Mouse (Mus musculus) hindbrain, embryonic 10.5 days (tissue): ENCODE measurements around the gene Anxa9. TPM values are rescaled to one million over a fixed set of nuclear protein-coding genes. Genes with fewer than 3 reads are reported as not detected.

Source experiments
- DNase-seq: peaks from one replicate; pipeline ENCODE4 v3.0.0-alpha.2; 2017; ENCODE audit warnings: low spot score
- H3K27ac ChIP-seq: fragments of 300-500 bp; sonication (generic); 2 replicates; pipeline ENCODE4 v1.5.1; 2016; ENCODE audit warnings: mild to moderate bottlenecking, moderate library complexity
- H3K27me3 ChIP-seq: fragments of 300-500 bp; sonication (generic); 2 replicates; pipeline ENCODE4 v1.6.1; 2016; ENCODE audit warnings: mild to moderate bottlenecking; ENCODE audit not compliant: poor library complexity, insufficient read depth, severe bottlenecking
- H3K36me3 ChIP-seq: fragments of 300-500 bp; sonication (generic); 2 replicates; pipeline ENCODE4 v1.6.1; 2016; ENCODE audit warnings: mild to moderate bottlenecking, moderate library complexity
- H3K4me1 ChIP-seq: fragments of 300-500 bp; sonication (generic); replicated peaks from 2 replicates; pipeline ENCODE4 v1.6.1; 2016; ENCODE audit warnings: mild to moderate bottlenecking
- H3K4me3 ChIP-seq: fragments of 300-500 bp; sonication (generic); 2 replicates; pipeline ENCODE4 v1.5.1; 2016; ENCODE audit warnings: mild to moderate bottlenecking, moderate library complexity
- H3K9me3 ChIP-seq: fragments of 300-500 bp; sonication (generic); 2 replicates; pipeline ENCODE4 v1.6.1; 2016; ENCODE audit warnings: mild to moderate bottlenecking, moderate library complexity
- WGBS: fragments of 180-500 bp; shearing (Covaris S2); methylation state at CpG from one replicate; pipeline ENCODE4 v1.1.7; 2016; 5-methylcytosine and 5-hydroxymethylcytosine counted together
- polyA plus RNA-seq: library from polyadenylated mRNA; unstranded; fragments of >200 nt; fragmentation: Nextera tagmentation; extraction: Ambion mirVana; gene quantifications from 2 replicates; pipeline ENCODE4 v1.2.1, GENCODE M21; 2016

Anxa9 gene
- polyA plus RNA-seq, 1 experiment from 2014 or later = 2.0 TPM

DNA sequence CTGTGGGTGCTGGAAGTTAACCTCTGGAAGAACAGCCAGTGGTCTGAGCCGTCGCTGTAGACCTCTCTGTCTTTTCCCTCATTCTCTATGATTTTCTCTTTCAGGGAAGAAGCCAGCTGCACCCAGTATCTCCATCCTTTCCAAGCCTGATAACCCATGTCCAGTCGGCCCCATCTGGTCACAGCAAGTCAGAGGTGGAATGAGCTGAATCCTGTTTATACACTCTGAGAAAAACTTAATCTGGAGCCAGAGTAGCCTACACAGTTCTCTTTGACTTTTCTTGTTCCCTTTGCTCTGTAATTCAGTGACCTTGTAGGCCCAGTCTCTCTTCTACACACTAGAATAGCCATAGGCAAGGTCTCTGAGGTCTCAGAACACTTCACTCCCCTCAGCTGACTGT lies 19.4 kb downstream of the Anxa9 start:
- 91% methylated on average over 3 of the region's 3 CpGs for WGBS

DNA sequence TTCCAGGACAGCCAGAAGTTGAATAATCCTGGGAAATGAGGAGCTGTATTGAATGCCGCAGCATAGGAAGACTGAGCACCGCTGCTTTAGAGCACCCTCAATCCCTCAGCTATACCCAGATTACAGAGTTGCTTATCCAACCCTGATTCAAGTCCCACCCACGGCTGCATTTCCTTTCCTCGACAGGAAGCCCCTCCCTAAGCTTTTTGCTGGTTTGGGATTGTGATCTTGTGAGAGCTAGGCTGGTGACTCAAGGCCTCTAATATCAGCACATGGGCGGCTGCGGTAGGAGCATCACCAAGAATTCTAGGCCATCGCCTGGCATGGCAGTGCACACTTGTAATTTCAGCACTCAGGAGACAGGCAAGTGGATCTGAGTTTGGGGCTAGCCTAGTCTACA lies 20.5 kb downstream of the Anxa9 start:
- DNase-seq = no peak
- WGBS = 88% methylated on average over 7 of the region's 7 CpGs

More for the DNA sequence above, 19.4 kb downstream of the Anxa9 start:
- peaks cover 16% of the 10 kb centered on the region for H3K4me1 ChIP-seq
- no peak overlapping the region for H3K27ac ChIP-seq
- H3K27me3 ChIP-seq = no peaks in the 10 kb centered on the region
- no peak overlapping the region for H3K4me3 ChIP-seq
- H3K36me3 ChIP-seq = peaks cover 55% of the 10 kb centered on the region
- H3K9me3 ChIP-seq = no peaks in the 10 kb centered on the region
- DNase-seq = no peak

DNA sequence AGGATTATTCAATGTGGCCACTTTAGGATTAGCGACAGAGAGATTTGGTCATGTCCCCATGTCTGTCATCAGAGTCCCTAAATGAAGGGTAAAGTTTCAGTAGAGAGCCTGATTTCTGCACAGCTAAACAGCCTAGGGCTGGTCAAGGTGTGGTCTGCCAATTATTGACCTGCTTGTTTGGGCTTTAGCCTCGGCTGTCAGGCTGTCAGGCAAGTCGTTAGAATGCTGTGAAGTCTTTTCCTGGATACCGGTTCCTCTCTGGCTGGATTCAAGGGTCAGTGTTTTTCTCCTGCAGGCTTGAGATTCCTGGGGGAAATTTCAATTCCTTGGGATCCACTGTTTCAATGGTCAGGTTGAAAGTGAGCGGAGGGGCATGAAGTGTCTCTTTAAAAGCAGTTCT lies 21.0 kb downstream of the Anxa9 start:
- DNase-seq = no peak
- H3K36me3 ChIP-seq = peaks cover 40% of the 10 kb centered on the region
- no peak overlapping the region for H3K27ac ChIP-seq
- H3K9me3 ChIP-seq = no peaks in the 10 kb centered on the region
- H3K4me1 ChIP-seq = peaks cover 28% of the 10 kb centered on the region
- 72% methylated on average over 5 of the region's 5 CpGs for WGBS
- no peak overlapping the region for H3K4me3 ChIP-seq
- no peaks in the 10 kb centered on the region for H3K27me3 ChIP-seq

More for the DNA sequence above, 20.5 kb downstream of the Anxa9 start:
- H3K4me1 ChIP-seq = peaks cover 24% of the 10 kb centered on the region
- H3K27me3 ChIP-seq = no peaks in the 10 kb centered on the region
- no peaks in the 10 kb centered on the region for H3K9me3 ChIP-seq
- H3K36me3 ChIP-seq = peaks cover 45% of the 10 kb centered on the region
- H3K27ac ChIP-seq = no peak overlapping the region
- H3K4me3 ChIP-seq = no peak overlapping the region

DNA sequence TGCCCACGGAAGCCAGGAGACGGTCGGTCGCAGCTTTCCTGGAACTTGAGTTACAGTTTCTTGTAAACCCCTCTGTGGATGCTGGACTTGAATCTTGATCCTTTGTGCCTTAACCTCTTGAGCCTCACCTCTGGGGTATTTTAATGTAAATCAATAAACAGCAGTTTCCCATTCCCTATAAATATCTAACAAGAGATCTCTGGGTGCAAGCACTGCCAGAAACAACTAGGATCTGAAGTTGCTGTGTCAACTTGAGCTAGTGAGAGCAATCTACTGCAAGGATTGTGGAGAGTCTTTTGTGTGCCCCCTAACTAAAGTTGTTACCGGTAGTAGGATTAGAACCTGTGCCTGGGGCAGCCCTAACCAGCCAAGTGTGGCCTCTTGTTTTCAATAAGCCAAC lies 21.6 kb downstream of the Anxa9 start:
- H3K9me3 ChIP-seq = no peaks in the 10 kb centered on the region
- no peak for DNase-seq
- peaks cover 34% of the 10 kb centered on the region for H3K4me1 ChIP-seq
- 93% methylated on average over 5 of the region's 5 CpGs for WGBS
- no peak overlapping the region for H3K27ac ChIP-seq
- H3K36me3 ChIP-seq = peaks cover 34% of the 10 kb centered on the region
- H3K27me3 ChIP-seq = no peaks in the 10 kb centered on the region
- no peak overlapping the region for H3K4me3 ChIP-seq

DNA sequence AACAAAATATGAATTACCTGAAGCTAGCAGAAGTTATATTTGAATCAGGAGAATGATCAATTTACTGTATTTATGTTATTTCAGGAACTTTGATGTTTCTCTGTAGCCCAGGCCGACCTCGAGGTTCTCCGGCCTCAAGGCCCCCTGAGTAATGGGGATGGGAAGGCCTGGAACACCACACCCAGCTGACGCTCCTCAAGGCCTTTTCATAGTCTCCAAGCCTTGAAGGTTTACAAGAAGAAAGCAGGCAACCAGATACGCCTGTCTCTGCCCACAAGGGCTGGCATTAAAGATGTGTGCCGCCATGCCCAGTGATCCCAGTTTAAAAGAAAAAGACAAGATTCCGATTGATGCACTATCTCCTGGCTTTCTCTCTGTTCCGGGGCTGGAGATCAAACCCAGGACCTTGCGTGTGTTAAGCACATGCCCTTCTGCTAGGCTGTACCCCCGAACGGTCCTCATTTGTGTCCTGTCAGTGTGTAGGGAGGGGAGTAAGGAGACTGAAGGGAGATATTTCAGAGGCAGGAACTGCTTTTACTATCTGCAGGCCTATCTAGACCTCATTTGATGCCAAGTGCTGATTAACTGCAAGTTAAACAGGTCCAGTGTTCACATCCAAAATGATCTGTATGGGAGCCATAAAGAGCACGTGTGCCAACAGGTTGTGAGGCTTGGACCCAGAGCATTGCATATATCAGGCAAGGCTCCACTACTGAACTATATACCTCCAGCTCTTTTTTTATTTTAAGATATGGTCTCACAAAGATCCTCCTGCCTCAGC lies 22.3 kb downstream of the Anxa9 start:
- peaks cover 27% of the 10 kb centered on the region for H3K36me3 ChIP-seq
- DNase-seq = no peak
- H3K27ac ChIP-seq = no peak overlapping the region
- peak overlapping the region; percentile 78; the same call in 1 of the 2 replicates for H3K4me3 ChIP-seq
- WGBS = 90% methylated on average over 12 of the region's 12 CpGs
- H3K27me3 ChIP-seq = no peaks in the 10 kb centered on the region
- no peaks in the 10 kb centered on the region for H3K9me3 ChIP-seq
- peaks cover 34% of the 10 kb centered on the region for H3K4me1 ChIP-seq

DNA sequence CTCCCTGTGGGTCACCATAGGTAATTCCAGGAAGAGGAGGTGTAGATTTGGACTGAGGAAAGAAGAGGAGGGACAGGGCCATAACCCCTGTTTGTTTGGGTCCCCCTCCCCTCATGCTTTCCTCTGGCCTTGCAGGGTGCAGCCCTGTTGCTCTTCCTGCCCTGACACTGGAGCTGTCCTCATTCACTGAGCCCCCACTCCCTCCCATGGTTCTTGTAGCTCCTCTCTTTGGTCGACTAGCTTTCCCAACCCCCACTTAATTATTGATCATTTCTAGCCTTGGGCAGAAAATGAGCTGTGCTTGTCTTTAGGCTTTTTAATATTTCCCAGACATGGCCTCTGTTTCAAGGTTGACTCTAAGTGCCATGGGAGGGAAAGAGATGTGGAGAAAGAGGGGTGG lies 22.9 kb downstream of the Anxa9 start:
- no peak for DNase-seq
- Histone ChIP-seq H3K27ac (peak overlapping the region; percentile 96), H3K27me3 (no peaks in the 10 kb centered on the region), H3K9me3 (no peaks in the 10 kb centered on the region), H3K4me1 (peaks cover 34% of the 10 kb centered on the region), H3K4me3 (peak overlapping the region; percentile 78), H3K36me3 (peaks cover 22% of the 10 kb centered on the region)
- 27% methylated on average over 1 of the region's 1 CpGs for WGBS

DNA sequence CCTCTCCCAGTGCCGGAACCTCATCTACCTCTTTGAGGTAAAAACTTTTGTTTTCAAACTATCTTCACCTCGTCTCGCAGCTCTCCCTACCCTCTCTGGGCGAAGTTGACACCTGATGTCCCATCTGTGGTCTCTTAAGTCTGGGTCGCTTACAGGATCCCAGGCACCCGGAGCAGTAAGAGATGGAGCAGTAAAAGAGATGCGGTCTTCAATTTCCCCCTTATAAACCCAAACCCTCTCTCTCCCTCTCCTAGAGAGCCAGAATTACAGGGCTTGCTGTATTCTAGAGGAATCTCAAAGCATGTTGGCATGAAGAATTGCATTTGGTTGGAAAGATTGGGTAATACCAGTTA lies 23.4 kb downstream of the Anxa9 start:
- Histone ChIP-seq H3K36me3 (peaks cover 17% of the 10 kb centered on the region), H3K27ac (peak overlapping the region; percentile 96), H3K4me3 (peak overlapping the region; percentile 78), H3K27me3 (no peaks in the 10 kb centered on the region), H3K4me1 (peaks cover 34% of the 10 kb centered on the region), H3K9me3 (no peaks in the 10 kb centered on the region)
- 4% methylated on average over 7 of the region's 7 CpGs for WGBS
- DNase-seq = no peak

DNA sequence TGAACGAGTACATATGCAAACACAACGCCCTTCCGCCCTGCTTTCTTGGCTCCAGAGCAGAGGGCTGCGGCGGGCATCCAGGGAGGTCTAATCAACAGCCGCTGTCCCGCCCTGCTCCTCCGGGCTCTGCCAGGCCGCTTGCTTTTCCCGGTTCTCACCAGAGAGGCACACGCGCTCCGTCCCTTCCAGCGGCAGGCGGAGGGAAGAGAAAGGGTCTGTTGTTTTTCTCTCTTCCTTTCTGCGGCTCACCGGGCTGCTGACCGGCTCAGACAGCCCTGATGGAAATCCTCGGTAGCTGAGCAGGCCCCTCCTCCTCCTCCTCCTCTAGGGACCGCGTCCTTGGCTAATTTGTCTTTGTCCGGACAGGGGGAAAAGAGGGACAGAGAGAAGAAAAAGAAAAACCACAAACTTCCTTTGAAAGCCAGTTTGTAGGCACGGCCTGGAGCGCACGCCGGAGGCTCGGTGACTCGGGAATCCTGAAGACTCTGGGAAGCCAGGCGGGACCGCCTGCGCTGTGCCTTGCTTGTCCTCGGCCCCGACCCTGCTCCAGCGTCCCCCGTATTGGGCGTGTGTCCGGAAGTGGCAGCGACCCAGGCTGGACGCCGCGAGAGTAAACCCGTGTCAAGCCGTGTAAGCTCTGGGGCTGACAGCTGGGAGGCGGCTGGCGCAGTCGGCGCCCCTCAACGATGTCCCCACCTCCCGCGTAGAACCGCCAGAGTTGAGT lies 23.9 kb downstream of the Anxa9 start:
- peaks cover 34% of the 10 kb centered on the region for H3K4me1 ChIP-seq
- H3K36me3 ChIP-seq = peaks cover 11% of the 10 kb centered on the region
- H3K27ac ChIP-seq = peak overlapping the region; percentile 96
- peak overlapping the region; percentile 78 for H3K4me3 ChIP-seq
- WGBS = under 1% methylated on average over 51 of the region's 51 CpGs
- H3K9me3 ChIP-seq = no peaks in the 10 kb centered on the region
- peak; percentile 83 for DNase-seq
- H3K27me3 ChIP-seq = no peaks in the 10 kb centered on the region

DNA sequence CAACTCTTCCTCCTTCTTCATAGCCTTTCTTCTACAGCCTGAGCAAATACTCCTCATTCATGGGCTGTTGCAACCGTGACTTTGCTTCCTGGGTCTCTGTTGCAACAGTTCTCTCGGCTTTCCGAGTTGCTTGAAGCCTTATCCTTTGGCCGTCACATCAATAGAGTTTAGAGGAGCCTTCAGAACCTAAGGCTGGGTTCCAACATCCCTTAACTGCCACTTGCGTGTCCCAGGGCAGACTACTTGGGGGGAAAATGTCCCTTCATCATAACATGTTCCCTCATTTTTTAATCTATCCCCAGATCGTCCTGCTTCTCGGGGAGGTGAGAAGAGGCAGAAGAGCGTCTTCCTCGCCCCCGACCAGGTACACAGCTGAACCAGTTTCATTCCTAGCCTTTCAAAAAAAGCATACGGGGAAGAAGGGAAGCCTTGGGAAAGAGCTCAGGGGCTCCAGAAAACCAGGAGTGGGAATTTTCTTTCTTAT lies 24.6 kb downstream of the Anxa9 start:
- under 1% methylated on average over 11 of the region's 11 CpGs for WGBS
- H3K27ac ChIP-seq = peak overlapping the region; percentile 96
- no peak for DNase-seq

DNA sequence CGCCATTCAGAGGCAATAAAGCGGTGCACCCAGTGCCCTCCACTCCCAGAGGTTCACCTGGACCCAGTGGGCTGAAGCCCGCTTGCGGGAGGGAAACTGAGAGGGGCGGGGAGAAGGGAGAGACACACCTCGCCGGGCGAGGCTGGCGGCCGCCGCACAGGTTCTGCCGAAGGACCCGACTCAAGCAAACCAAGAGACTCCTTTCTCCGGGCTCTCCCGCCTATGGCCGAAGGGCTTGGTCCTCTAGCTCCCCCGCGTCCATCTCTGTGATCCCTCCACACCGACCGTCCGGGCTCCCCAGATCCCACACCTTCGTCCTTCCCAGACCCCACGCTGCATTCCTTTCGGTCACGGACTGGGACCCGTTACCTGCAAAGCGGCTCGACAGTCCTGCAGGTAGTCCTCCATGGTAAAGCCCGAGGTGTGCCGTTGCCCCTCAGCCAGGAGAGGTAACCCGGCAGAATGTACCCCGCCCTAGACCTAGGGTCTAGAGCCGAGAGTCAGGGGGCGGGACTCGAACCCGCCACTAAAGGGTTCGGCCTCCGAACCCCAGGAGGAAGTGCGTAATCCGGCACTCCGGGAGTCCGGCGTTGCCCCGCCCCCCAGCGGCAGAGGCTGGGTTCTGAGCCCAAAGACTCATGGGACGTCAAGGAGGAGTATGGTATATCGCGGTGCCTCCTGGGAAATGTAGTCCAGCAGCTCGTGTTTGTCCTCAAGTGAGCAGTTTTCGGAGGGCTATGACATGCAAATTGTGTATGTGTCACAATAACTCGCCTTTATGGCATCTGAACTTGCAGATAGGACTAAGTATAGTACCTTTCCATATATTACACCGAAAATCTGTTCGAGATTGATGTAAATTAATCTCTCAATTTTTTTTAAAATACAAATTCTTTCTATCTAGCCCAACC lies 25.5 kb downstream of the Anxa9 start, which contains the start of the genes Mindy1 and Prune1:
TSS of gene Mindy1 (plus strand) at position 130 of the 911 bp plus-strand sequence.
TSS of gene Prune1 (minus strand) at position 861 of the 911 bp plus-strand sequence.
- H3K4me3 ChIP-seq = peak within 1 kb of the TSS; percentile 78
- no peaks in the 10 kb centered on the region for H3K27me3 ChIP-seq
- peaks cover 2% of the 10 kb centered on the region; the same call in 1 of the 2 replicates for H3K36me3 ChIP-seq
- H3K27ac ChIP-seq = peak within 1 kb of the TSS; percentile 96
- peak; percentile 97 for DNase-seq
- H3K4me1 ChIP-seq = peaks cover 34% of the 10 kb centered on the region
- under 1% methylated on average over 53 of the region's 53 CpGs for WGBS
- H3K9me3 ChIP-seq = no peaks in the 10 kb centered on the region

More for the DNA sequence above, 24.6 kb downstream of the Anxa9 start:
- H3K27me3 ChIP-seq = no peaks in the 10 kb centered on the region
- peaks cover 34% of the 10 kb centered on the region for H3K4me1 ChIP-seq
- H3K4me3 ChIP-seq = peak overlapping the region; percentile 78
- H3K36me3 ChIP-seq = peaks cover 5% of the 10 kb centered on the region
- H3K9me3 ChIP-seq = no peaks in the 10 kb centered on the region

DNA sequence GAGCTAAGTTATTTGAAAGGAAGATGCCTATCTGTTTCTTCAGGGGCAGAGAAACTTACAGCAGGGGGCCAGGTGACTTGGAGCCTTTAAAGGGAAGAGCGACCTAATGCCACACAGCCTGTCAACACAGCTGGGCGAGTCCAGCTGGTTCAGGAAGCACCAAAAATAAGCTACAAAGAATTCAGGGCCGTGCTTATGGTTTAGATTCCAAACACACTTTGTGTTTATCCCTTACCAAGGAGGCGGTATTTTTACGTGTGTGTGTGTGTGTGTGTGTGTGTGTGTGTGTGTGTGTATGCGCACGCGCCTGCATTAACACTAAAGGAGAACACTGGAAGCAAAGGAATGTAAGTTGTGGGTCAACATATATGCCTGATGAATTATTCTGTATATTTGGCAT lies 26.2 kb downstream of the Anxa9 start:
- DNase-seq = peak; percentile 18
- WGBS = 28% methylated on average over 8 of the region's 8 CpGs
- peak overlapping the region; percentile 78 for H3K4me3 ChIP-seq
- H3K9me3 ChIP-seq = no peaks in the 10 kb centered on the region
- no peaks in the 10 kb centered on the region; the same call in 1 of the 2 replicates for H3K36me3 ChIP-seq
- peak overlapping the region; percentile 96 for H3K27ac ChIP-seq
- no peaks in the 10 kb centered on the region for H3K27me3 ChIP-seq
- peaks cover 34% of the 10 kb centered on the region for H3K4me1 ChIP-seq

DNA sequence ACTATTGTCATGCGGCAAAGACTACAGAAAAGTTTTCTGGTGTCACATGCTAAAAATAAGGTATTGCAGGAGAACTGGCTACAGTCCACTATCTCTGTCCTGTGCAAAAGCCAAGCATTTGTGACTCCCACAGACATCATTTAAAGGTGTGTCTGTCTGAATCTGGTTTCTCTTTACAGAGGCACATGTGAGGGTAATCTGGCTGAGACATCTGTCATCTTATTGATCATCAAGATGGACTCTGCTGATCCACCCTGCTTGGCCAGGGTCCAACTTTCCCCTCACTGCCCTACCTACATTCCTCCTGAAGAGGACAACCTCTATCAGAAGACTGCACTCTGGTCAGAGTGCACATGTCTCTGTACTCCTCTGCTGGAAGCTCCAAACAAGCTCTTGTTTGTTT lies 29.8 kb downstream of the Anxa9 start:
- no peaks in the 10 kb centered on the region for H3K9me3 ChIP-seq
- WGBS = 94% methylated on average over 1 of the region's 1 CpGs
- no peak overlapping the region for H3K4me3 ChIP-seq

More for the DNA sequence above, 29.8 kb downstream of the Anxa9 start:
- Histone ChIP-seq H3K27me3 (no peaks in the 10 kb centered on the region), H3K4me1 (peaks cover 14% of the 10 kb centered on the region), H3K27ac (no peak overlapping the region), H3K36me3 (peaks cover 19% of the 10 kb centered on the region)
- no peak for DNase-seq
